Mouse (Mus musculus) kidney, postnatal 0 days (tissue): ENCODE results near the gene Tbxas1. TPM values are rescaled to one million over a fixed set of nuclear protein-coding genes. Genes with fewer than 3 reads are reported as not detected.

Source experiments
- ATAC-seq: fragments of 200-750 bp; cut with Nextera tagmentation; replicated peaks from 2 replicates; pipeline ENCODE4 v1.8.0; 2017; ENCODE audit warnings: low read depth, moderate number of reproducible peaks, moderate TSS enrichment, moderate library complexity; ENCODE audit not compliant: low FRiP score
- DNase-seq: peaks from one replicate; pipeline ENCODE4 v3.0.0-alpha.2; 2016; ENCODE audit warnings: low spot score
- H3K27ac ChIP-seq: fragments of 300-500 bp; sonication (generic); 2 replicates; pipeline ENCODE4 v1.5.1; 2014; ENCODE audit warnings: mild to moderate bottlenecking
- H3K27me3 ChIP-seq: fragments of 300-500 bp; sonication (generic); 2 replicates; pipeline ENCODE4 v1.6.1; 2014; ENCODE audit warnings: low read length, mixed read lengths; ENCODE audit not compliant: insufficient read depth
- H3K36me3 ChIP-seq: fragments of 300-500 bp; sonication (generic); 2 replicates; pipeline ENCODE4 v1.6.1; 2014; ENCODE audit warnings: low read length, mixed read lengths; ENCODE audit not compliant: insufficient read depth
- H3K4me1 ChIP-seq: fragments of 300-500 bp; sonication (generic); replicated peaks from 2 replicates; pipeline ENCODE4 v1.6.1; 2014; ENCODE audit warnings: antibody characterized with exemption, low read length, mixed read lengths; ENCODE audit not compliant: insufficient read depth
- H3K4me2 ChIP-seq: fragments of 300-500 bp; sonication (generic); 2 replicates; pipeline ENCODE4 v1.6.1; 2014; ENCODE audit warnings: mild to moderate bottlenecking, low read length, moderate library complexity, mixed read lengths
- H3K4me3 ChIP-seq: fragments of 300-500 bp; sonication (generic); replicated peaks from 2 replicates; pipeline ENCODE4 v1.5.1; 2014; ENCODE audit warnings: low read depth, low read length
- H3K9ac ChIP-seq: fragments of 300-500 bp; sonication (generic); 2 replicates; pipeline ENCODE4 v1.6.1; 2014; ENCODE audit warnings: low read depth, low read length
- H3K9me3 ChIP-seq: fragments of 300-500 bp; sonication (generic); replicated peaks from 2 replicates; pipeline ENCODE4 v1.6.1; 2016; ENCODE audit warnings: low read length, inconsistent platforms, mixed read lengths
- CTCF ChIP-seq: IDR thresholded peaks from 2 replicates; pipeline ENCODE4 v1.5.1; 2016; ENCODE audit warnings: antibody characterized with exemption, low read depth, mild to moderate bottlenecking, moderate library complexity
- WGBS: fragments of 180-500 bp; shearing (Covaris S2); extraction: QIAGEN DNeasy Blood & Tissue Kit; methylation state at CpG from one replicate; pipeline ENCODE4 v1.1.7; 2014; 5-methylcytosine and 5-hydroxymethylcytosine counted together
- polyA plus RNA-seq: library from polyadenylated mRNA; unstranded; fragments of >200 nt; fragmentation: Nextera tagmentation; extraction: Ambion mirVana; gene quantifications from 2 replicates; pipeline ENCODE4 v1.2.1, GENCODE M21; 2015

Tbxas1 gene
- polyA plus RNA-seq, 1 experiment from 2014 or later = 10.5 TPM

GRCm38 (mm10) chr6:38882728-38883171 lies 7.5 kb downstream of the Tbxas1 start:
- H3K27ac ChIP-seq = no peak overlapping the region
- WGBS = 47% methylated on average over 6 of the region's 6 CpGs
- no peak overlapping the region for H3K4me2 ChIP-seq
- H3K4me3 ChIP-seq = no peak overlapping the region
- ATAC-seq (no peak), DNase-seq (no peak)
- no peaks in the 10 kb centered on the region for H3K4me1 ChIP-seq
- no peak for TF ChIP-seq CTCF
- no peaks in the 10 kb centered on the region for H3K36me3 ChIP-seq
- H3K9me3 ChIP-seq = no peaks in the 10 kb centered on the region
- no peak overlapping the region for H3K9ac ChIP-seq
- H3K27me3 ChIP-seq = no peaks in the 10 kb centered on the region

GRCm38 (mm10) chr6:38884482-38884881 lies 9.3 kb downstream of the Tbxas1 start:
- Histone ChIP-seq H3K4me3 (no peak overlapping the region), H3K4me1 (no peaks in the 10 kb centered on the region), H3K9me3 (no peaks in the 10 kb centered on the region), H3K27me3 (no peaks in the 10 kb centered on the region), H3K36me3 (no peaks in the 10 kb centered on the region), H3K27ac (no peak overlapping the region), H3K4me2 (no peak overlapping the region), H3K9ac (no peak overlapping the region)
- 71% methylated on average over 3 of the region's 3 CpGs for WGBS
- DNase-seq (no peak), ATAC-seq (no peak)
- TF ChIP-seq CTCF = no peak

- no peaks in the 10 kb centered on the region for H3K27me3 ChIP-seq
- no peaks in the 10 kb centered on the region for H3K9me3 ChIP-seq
- WGBS = 76% methylated on average over 1 of the region's 1 CpGs
- H3K4me2 ChIP-seq = no peak overlapping the region
- DNase-seq (no peak), ATAC-seq (no peak)
- no peak overlapping the region for H3K9ac ChIP-seq
- TF ChIP-seq CTCF = no peak
- H3K27ac ChIP-seq = no peak overlapping the region
- no peaks in the 10 kb centered on the region for H3K36me3 ChIP-seq
- no peaks in the 10 kb centered on the region for H3K4me1 ChIP-seq
- no peak overlapping the region for H3K4me3 ChIP-seq
Observed at GRCm38 (mm10) chr6:38885132-38885531, 9.9 kb downstream of the Tbxas1 start.

- Histone ChIP-seq H3K36me3 (no peaks in the 10 kb centered on the region), H3K9ac (no peak overlapping the region), H3K27me3 (no peaks in the 10 kb centered on the region), H3K9me3 (no peaks in the 10 kb centered on the region), H3K27ac (no peak overlapping the region), H3K4me2 (no peak overlapping the region), H3K4me3 (no peak overlapping the region), H3K4me1 (no peaks in the 10 kb centered on the region)
- DNase-seq = no peak
- no peak for ATAC-seq
- WGBS = 76% methylated on average over 4 of the region's 4 CpGs
- no peak for TF ChIP-seq CTCF
Observed at GRCm38 (mm10) chr6:38887436-38887835, 12.2 kb downstream of the Tbxas1 start.

- 61% methylated on average over 6 of the region's 6 CpGs for WGBS
- no peaks in the 10 kb centered on the region for H3K36me3 ChIP-seq
- DNase-seq (no peak), ATAC-seq (no peak)
- H3K27me3 ChIP-seq = no peaks in the 10 kb centered on the region
- no peaks in the 10 kb centered on the region for H3K9me3 ChIP-seq
- no peak overlapping the region for H3K9ac ChIP-seq
- H3K4me1 ChIP-seq = no peaks in the 10 kb centered on the region
- H3K4me3 ChIP-seq = no peak overlapping the region
- no peak overlapping the region for H3K4me2 ChIP-seq
- H3K27ac ChIP-seq = no peak overlapping the region
- TF ChIP-seq CTCF = no peak
Observed at GRCm38 (mm10) chr6:38889156-38889555, 14.0 kb downstream of the Tbxas1 start.

- H3K4me3 ChIP-seq = no peak overlapping the region
- WGBS = 69% methylated on average over 2 of the region's 2 CpGs
- H3K9ac ChIP-seq = no peak overlapping the region
- no peak overlapping the region for H3K4me2 ChIP-seq
- no peak for TF ChIP-seq CTCF
- ATAC-seq (no peak), DNase-seq (no peak)
- no peak overlapping the region for H3K27ac ChIP-seq
- 0 out of 2 replicates have a peak, but pooled peaks cover 4% of the 10 kb centered on the region for H3K4me1 ChIP-seq
- no peaks in the 10 kb centered on the region for H3K9me3 ChIP-seq
- no peaks in the 10 kb centered on the region for H3K27me3 ChIP-seq
- no peaks in the 10 kb centered on the region for H3K36me3 ChIP-seq
Observed at GRCm38 (mm10) chr6:38892017-38892416, 16.8 kb downstream of the Tbxas1 start.

GRCm38 (mm10) chr6:38893615-38894014 lies 18.4 kb downstream of the Tbxas1 start:
- no peak for TF ChIP-seq CTCF

More at GRCm38 (mm10) chr6:38893615-38894014, 18.4 kb downstream of the Tbxas1 start:
- Histone ChIP-seq H3K27me3 (no peaks in the 10 kb centered on the region), H3K9me3 (no peaks in the 10 kb centered on the region), H3K4me1 (peaks cover 4% of the 10 kb centered on the region; the same call in 1 of the 2 replicates), H3K4me2 (no peak overlapping the region), H3K36me3 (no peaks in the 10 kb centered on the region), H3K9ac (no peak overlapping the region), H3K27ac (no peak overlapping the region), H3K4me3 (no peak overlapping the region)
- WGBS = 35% methylated on average over 3 of the region's 3 CpGs
- peak; percentile 63 for DNase-seq
- ATAC-seq = no peak
